Mouse (Mus musculus) limb, embryonic 12.5 days (tissue): ENCODE measurements around the gene Lhfp. TPM values are rescaled to one million over a fixed set of nuclear protein-coding genes. Genes with fewer than 3 reads are reported as not detected.
A peak's percentile ranks its signal among the peaks of the same experiment; 100 is the strongest.

ENCODE experiments used
- ATAC-seq: fragments of 200-750 bp; cut with Nextera tagmentation; 2 replicates; pipeline ENCODE4 v1.8.0; 2017; ENCODE audit warnings: low read depth, moderate TSS enrichment; ENCODE audit not compliant: insufficient number of reproducible peaks, insufficient read depth, low FRiP score, low TSS enrichment
- H3K27ac ChIP-seq: fragments of 300-500 bp; sonication (generic); 2 replicates; pipeline ENCODE4 v1.5.1; 2016; ENCODE audit warnings: mild to moderate bottlenecking, moderate library complexity
- H3K27me3 ChIP-seq: fragments of 300-500 bp; sonication (generic); 2 replicates; pipeline ENCODE4 v1.6.1; 2016; ENCODE audit warnings: mild to moderate bottlenecking, moderate library complexity
- H3K36me3 ChIP-seq: fragments of 300-500 bp; sonication (generic); 2 replicates; pipeline ENCODE4 v1.6.1; 2016; ENCODE audit warnings: mild to moderate bottlenecking, moderate library complexity
- H3K4me1 ChIP-seq: fragments of 300-500 bp; sonication (generic); replicated peaks from 2 replicates; pipeline ENCODE4 v1.6.1; 2016
- H3K4me2 ChIP-seq: fragments of 300-500 bp; sonication (generic); 2 replicates; pipeline ENCODE4 v1.6.1; 2016; ENCODE audit warnings: mild to moderate bottlenecking, moderate library complexity
- H3K4me3 ChIP-seq: fragments of 300-500 bp; sonication (generic); replicated peaks from 2 replicates; pipeline ENCODE4 v1.5.1; 2016; ENCODE audit warnings: mild to moderate bottlenecking
- H3K9ac ChIP-seq: fragments of 300-500 bp; sonication (generic); replicated peaks from 2 replicates; pipeline ENCODE4 v1.6.1; 2016; ENCODE audit warnings: mild to moderate bottlenecking, moderate library complexity
- H3K9me3 ChIP-seq: fragments of 300-500 bp; sonication (generic); 2 replicates; pipeline ENCODE4 v1.6.1; 2016; ENCODE audit warnings: mild to moderate bottlenecking, moderate library complexity
- WGBS: fragments of 180-500 bp; shearing (Covaris S2); methylation state at CpG from one replicate; pipeline ENCODE4 v1.1.7; 2016; 5-methylcytosine and 5-hydroxymethylcytosine counted together
- polyA plus RNA-seq: library from polyadenylated mRNA; unstranded; fragments of >200 nt; fragmentation: Nextera tagmentation; extraction: Ambion mirVana; gene quantifications from 2 replicates; pipeline ENCODE4 v1.2.1, GENCODE M21; 2016

The Lhfp gene
- polyA plus RNA-seq, 1 experiment from 2014 or later: 56.5 TPM

- Histone ChIP-seq H3K9ac (peak within 1 kb of the TSS; percentile 73), H3K27me3 (no peaks in the 10 kb centered on the region), H3K9me3 (no peaks in the 10 kb centered on the region), H3K27ac (peak within 1 kb of the TSS; percentile 59; the same call in 1 of the 2 replicates), H3K36me3 (peaks cover 13% of the 10 kb centered on the region; the same call in 1 of the 2 replicates), H3K4me3 (peak within 1 kb of the TSS; percentile 75), H3K4me1 (peaks cover 9% of the 10 kb centered on the region), H3K4me2 (peak within 1 kb of the TSS; percentile 74)
- WGBS: 8% methylated on average over 53 of the region's 53 CpGs
- peak; percentile 80 for ATAC-seq
Observed at GRCm38 (mm10) chr3:53016436-53017340, 24.6 kb upstream of the Lhfp start, which contains the start of gene Cog6. Gene Cog6 (minus strand): TSS chr3:53017237.

- no peak overlapping the region for H3K9ac ChIP-seq
- 84% methylated on average over 4 of the region's 4 CpGs for WGBS
Observed at GRCm38 (mm10) chr3:53027333-53027732, 14.0 kb upstream of the Lhfp start.

DNA sequence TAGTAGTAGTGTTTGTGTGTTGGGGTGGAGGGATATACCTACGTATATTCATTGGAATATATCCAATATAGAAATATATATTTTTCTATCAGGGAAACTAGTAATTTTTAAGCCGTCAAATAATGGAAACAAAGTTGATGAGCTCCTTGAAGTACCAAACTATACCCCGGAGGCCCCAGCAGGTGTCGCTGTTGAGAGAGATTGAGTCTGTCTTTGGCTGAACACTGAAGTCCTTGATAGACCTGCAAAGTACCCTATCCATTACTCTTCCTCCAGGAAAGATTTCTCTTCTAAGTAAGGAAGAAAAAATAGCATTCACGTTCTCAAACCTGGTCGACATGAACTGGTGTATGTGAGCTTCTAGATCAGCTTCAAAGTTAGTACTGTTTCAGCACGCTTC lies 12.3 kb upstream of the Lhfp start:
- 21% methylated on average over 7 of the region's 7 CpGs for WGBS
- H3K4me2 ChIP-seq: no peak overlapping the region
- peaks cover 8% of the 10 kb centered on the region for H3K27me3 ChIP-seq
- no peaks in the 10 kb centered on the region for H3K36me3 ChIP-seq
- no peak for ATAC-seq
- no peak overlapping the region for H3K4me3 ChIP-seq
- H3K27ac ChIP-seq: no peak overlapping the region
- H3K9me3 ChIP-seq: no peaks in the 10 kb centered on the region
- no peak overlapping the region for H3K9ac ChIP-seq
- H3K4me1 ChIP-seq: peaks cover 2% of the 10 kb centered on the region; the same call in 1 of the 2 replicates

More at GRCm38 (mm10) chr3:53027333-53027732, 14.0 kb upstream of the Lhfp start:
- ATAC-seq: no peak
- Histone ChIP-seq H3K27me3 (peaks cover 6% of the 10 kb centered on the region), H3K27ac (no peak overlapping the region), H3K36me3 (no peaks in the 10 kb centered on the region), H3K4me3 (no peak overlapping the region), H3K9me3 (no peaks in the 10 kb centered on the region), H3K4me1 (no peaks in the 10 kb centered on the region), H3K4me2 (no peak overlapping the region)

DNA sequence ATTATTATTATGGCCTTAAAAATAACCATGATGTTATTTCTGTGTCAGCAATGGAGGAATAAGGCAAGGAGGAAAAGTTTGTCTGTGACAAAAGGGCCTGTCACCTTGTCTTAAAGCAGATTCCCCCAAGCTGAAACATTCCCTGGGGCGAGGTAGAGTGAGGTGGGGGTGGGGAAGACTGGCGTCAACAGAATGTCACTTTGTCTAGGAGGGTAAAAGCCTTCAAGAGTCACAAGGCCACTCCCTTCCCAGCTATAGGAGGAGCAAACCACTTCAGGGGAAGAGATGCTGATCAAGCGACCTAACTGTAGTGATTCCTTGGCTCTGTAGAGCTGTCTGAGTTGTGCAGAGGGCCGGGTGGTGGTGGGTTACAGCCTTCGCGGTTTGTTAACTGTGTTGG lies 9.7 kb upstream of the Lhfp start:
- H3K36me3 ChIP-seq: no peaks in the 10 kb centered on the region
- no peak overlapping the region for H3K9ac ChIP-seq
- ATAC-seq: no peak
- H3K4me3 ChIP-seq: no peak overlapping the region
- H3K4me1 ChIP-seq: peaks cover 9% of the 10 kb centered on the region; the same call in 1 of the 2 replicates
- no peak overlapping the region for H3K27ac ChIP-seq
- peaks cover 8% of the 10 kb centered on the region for H3K27me3 ChIP-seq
- no peaks in the 10 kb centered on the region for H3K9me3 ChIP-seq
- WGBS: 50% methylated on average over 6 of the region's 6 CpGs
- no peak overlapping the region for H3K4me2 ChIP-seq

DNA sequence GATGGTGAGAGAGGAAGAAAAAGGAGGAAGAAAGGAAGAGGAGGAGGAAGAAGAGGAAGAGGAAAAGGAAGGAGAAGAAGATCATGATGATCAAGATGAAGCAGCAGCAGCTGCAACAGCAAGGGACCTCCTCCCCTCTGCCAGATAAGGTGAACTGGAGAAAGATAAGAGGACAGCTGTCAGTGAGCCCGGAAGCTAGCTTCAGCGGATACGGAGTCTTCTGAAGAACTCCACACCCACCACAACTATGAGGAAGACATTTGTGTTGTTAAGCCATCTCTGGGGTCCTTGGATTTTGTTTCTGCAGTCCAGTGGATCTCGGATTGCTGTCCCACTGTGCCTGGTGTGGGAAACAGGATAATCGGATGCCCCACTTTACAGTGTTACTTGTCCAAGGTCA lies 8.9 kb upstream of the Lhfp start:
- Histone ChIP-seq H3K9me3 (no peaks in the 10 kb centered on the region), H3K4me1 (peaks cover 9% of the 10 kb centered on the region; the same call in 1 of the 2 replicates), H3K27me3 (peaks cover 8% of the 10 kb centered on the region), H3K36me3 (no peaks in the 10 kb centered on the region), H3K4me2 (no peak overlapping the region), H3K27ac (no peak overlapping the region), H3K9ac (no peak overlapping the region), H3K4me3 (no peak overlapping the region)
- ATAC-seq: no peak
- WGBS: 70% methylated on average over 5 of the region's 5 CpGs

DNA sequence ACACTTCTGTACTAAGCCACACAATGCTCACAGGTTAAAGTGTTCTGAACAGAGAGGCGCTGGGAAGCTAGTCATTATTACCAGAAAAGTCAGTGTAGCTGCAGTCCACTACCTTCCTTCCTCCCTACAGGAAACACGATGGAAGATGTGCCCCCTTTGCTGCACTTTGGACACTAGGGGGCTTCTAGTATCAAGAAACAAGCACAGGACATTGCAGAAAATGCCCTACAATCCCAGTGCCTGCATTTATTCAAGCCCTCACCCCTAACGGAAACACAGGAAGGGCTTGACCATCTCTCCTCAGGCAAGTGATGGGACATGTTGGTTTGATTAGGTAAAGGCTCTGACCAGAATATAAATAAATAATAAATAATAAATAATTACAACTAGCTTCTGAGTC lies 7.9 kb upstream of the Lhfp start:
- H3K9ac ChIP-seq: no peak overlapping the region
- no peaks in the 10 kb centered on the region for H3K9me3 ChIP-seq
- ATAC-seq: no peak
- H3K4me3 ChIP-seq: no peak overlapping the region
- H3K27ac ChIP-seq: no peak overlapping the region
- WGBS: 26% methylated on average over 3 of the region's 3 CpGs
- H3K27me3 ChIP-seq: peaks cover 8% of the 10 kb centered on the region
- peaks cover 9% of the 10 kb centered on the region; the same call in 1 of the 2 replicates for H3K4me1 ChIP-seq
- H3K4me2 ChIP-seq: no peak overlapping the region
- no peaks in the 10 kb centered on the region for H3K36me3 ChIP-seq

- Histone ChIP-seq H3K4me1 (peaks cover 20% of the 10 kb centered on the region), H3K9ac (no peak overlapping the region), H3K9me3 (no peaks in the 10 kb centered on the region), H3K27me3 (peaks cover 6% of the 10 kb centered on the region), H3K4me3 (no peak overlapping the region), H3K27ac (no peak overlapping the region), H3K36me3 (no peaks in the 10 kb centered on the region), H3K4me2 (no peak overlapping the region)
- 62% methylated on average over 5 of the region's 5 CpGs for WGBS
- ATAC-seq: no peak
Observed at GRCm38 (mm10) chr3:53036076-53036475, 5.3 kb upstream of the Lhfp start.

DNA sequence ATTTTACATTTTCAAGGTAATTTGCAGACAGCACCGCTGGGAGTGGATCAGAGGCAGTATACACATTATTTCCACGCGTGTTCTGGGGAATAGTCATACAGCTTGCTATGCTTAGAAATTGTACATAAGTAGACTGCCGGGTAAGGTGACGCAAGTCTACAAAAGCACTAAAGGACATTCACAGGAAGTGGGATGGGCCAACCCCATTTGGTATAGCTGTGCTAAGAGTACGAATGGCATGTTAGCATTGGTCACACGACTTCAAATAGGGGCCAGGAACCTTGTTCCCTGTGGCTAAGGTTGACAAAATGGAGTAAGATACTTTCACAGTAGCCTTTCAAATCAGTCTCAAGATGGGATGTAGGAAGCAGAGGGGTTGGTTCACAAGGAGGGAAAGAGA lies 4.4 kb upstream of the Lhfp start:
- peaks cover 20% of the 10 kb centered on the region for H3K4me1 ChIP-seq
- no peak for ATAC-seq
- no peak overlapping the region for H3K27ac ChIP-seq
- H3K9ac ChIP-seq: no peak overlapping the region
- no peak overlapping the region for H3K4me2 ChIP-seq
- no peaks in the 10 kb centered on the region for H3K9me3 ChIP-seq
- H3K36me3 ChIP-seq: no peaks in the 10 kb centered on the region
- H3K4me3 ChIP-seq: no peak overlapping the region
- H3K27me3 ChIP-seq: peaks cover 6% of the 10 kb centered on the region
- WGBS: 85% methylated on average over 7 of the region's 7 CpGs

GRCm38 (mm10) chr3:53038913-53039312 lies 2.4 kb upstream of the Lhfp start:
- 69% methylated on average over 5 of the region's 5 CpGs for WGBS
- Histone ChIP-seq H3K4me3 (no peak overlapping the region), H3K27me3 (peaks cover 6% of the 10 kb centered on the region; the same call in 1 of the 2 replicates), H3K27ac (no peak overlapping the region), H3K9me3 (no peaks in the 10 kb centered on the region), H3K4me1 (peaks cover 37% of the 10 kb centered on the region), H3K36me3 (no peaks in the 10 kb centered on the region), H3K9ac (no peak overlapping the region), H3K4me2 (no peak overlapping the region)
- no peak for ATAC-seq

DNA sequence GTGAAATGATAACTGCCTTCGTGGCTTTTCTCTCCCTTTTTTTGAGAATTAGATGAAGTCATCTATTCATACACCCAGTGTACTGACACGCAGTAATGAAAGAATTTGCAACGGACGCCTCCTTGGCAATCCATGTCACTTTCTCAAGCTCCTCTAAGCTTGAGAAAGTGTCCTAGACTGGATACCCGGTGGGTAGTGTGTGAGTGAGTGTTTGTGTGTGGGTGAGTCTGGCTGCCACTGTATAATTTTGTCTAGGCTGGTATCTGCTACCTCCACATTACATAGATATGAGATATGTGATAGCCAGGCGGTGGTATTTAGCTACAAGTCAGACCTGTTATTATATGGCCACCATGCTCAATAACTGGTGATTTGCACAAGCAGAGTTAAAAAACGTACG lies 1.6 kb upstream of the Lhfp start:
- WGBS: 80% methylated on average over 8 of the region's 8 CpGs
- H3K27me3 ChIP-seq: peaks cover 6% of the 10 kb centered on the region; the same call in 1 of the 2 replicates
- no peaks in the 10 kb centered on the region for H3K9me3 ChIP-seq
- no peak overlapping the region for H3K4me3 ChIP-seq
- H3K36me3 ChIP-seq: no peaks in the 10 kb centered on the region
- H3K9ac ChIP-seq: no peak overlapping the region
- peaks cover 39% of the 10 kb centered on the region for H3K4me1 ChIP-seq
- no peak overlapping the region for H3K27ac ChIP-seq
- H3K4me2 ChIP-seq: no peak overlapping the region
- no peak for ATAC-seq

GRCm38 (mm10) chr3:53040593-53041410 lies 526 bp upstream of the Lhfp start:
- Histone ChIP-seq H3K9me3 (no peaks in the 10 kb centered on the region), H3K4me3 (peak overlapping the region; percentile 76), H3K9ac (peak overlapping the region; percentile 83), H3K36me3 (no peaks in the 10 kb centered on the region), H3K4me1 (peaks cover 46% of the 10 kb centered on the region), H3K27me3 (peaks cover 6% of the 10 kb centered on the region; the same call in 1 of the 2 replicates), H3K4me2 (peak overlapping the region; percentile 87), H3K27ac (peak overlapping the region; percentile 86)
- 7% methylated on average over 17 of the region's 17 CpGs for WGBS
- ATAC-seq: peak; percentile 28
